Mouse (Mus musculus) testis, adult 2 months (tissue): ENCODE results near the gene Gm37419.

Experiments
- CTCF ChIP-seq: fragments of 200-500 bp; IDR thresholded peaks from 2 replicates; pipeline ENCODE4 v1.5.1; 2012; ENCODE audit warnings: low read depth, mild to moderate bottlenecking, inconsistent platforms, low read length, moderate library complexity; ENCODE audit not compliant: control insufficient read depth, insufficient read depth, insufficient replicate concordance
- POLR2A ChIP-seq: fragments of 200-500 bp; IDR thresholded peaks from 2 replicates; pipeline ENCODE4 v1.6.1; 2012; ENCODE audit warnings: low read depth, mild to moderate bottlenecking, inconsistent platforms, low read length, moderate library complexity; ENCODE audit not compliant: control insufficient read depth

- no peak for TF ChIP-seq CTCF
- no peak for TF ChIP-seq POLR2A
Measured at GRCm38 (mm10) chr16:23958938-23959337, 29.3 kb upstream of the Gm37419 start.
